Mouse (Mus musculus) neutrophil, adult 59 days (primary cell): ENCODE data around the gene Mdfi. TPM values are rescaled to one million over a fixed set of nuclear protein-coding genes. Genes with fewer than 3 reads are reported as not detected.

Experiments used
- total RNA-seq, 2 experiments: library from RNA; stranded (reverse); gene quantifications; 1 replicate in 1 of 2; 2 replicates in 1 of 2; pipeline ENCODE4 v1.2.4; 2023

The Mdfi gene
- total RNA-seq: under 1 TPM in 1 of 2 experiments, not detected in 1; 0.82 TPM

GRCm38 (mm10) chr17:47834482-47834767 lies at the start of gene Mdfi:
Mdfi (minus strand) TSS chr17:47834691.

Other genes starting within 250 kb of the Mdfi start
- 10 to 100 TPM; 10.2 to 10.3 TPM for gene Bysl, start 223.2 kb downstream of the Mdfi start, total RNA-seq
- gene Med20, start 223.1 kb downstream of the Mdfi start, total RNA-seq: 10 to 100 TPM; 66.3 to 73.7 TPM
- gene Gm20517, start 223.1 kb downstream of the Mdfi start, total RNA-seq: 1 to 10 TPM; 5.5 to 6.0 TPM
- 1 to 10 TPM; 5.4 to 8.4 TPM for gene Usp49, start 204.0 kb downstream of the Mdfi start, total RNA-seq
- 100 to 1,000 TPM; 139 to 156 TPM for gene Tomm6, start 146.3 kb downstream of the Mdfi start, total RNA-seq
- under 1 TPM; 0.18 to 0.89 TPM for gene Frs3, start 145.7 kb downstream of the Mdfi start, total RNA-seq
- under 1 TPM; 0.15 to 0.40 TPM for gene Gm21981, start 140.2 kb downstream of the Mdfi start, total RNA-seq
- not detected for gene Prickle4, start 140.0 kb downstream of the Mdfi start, total RNA-seq
- gene Pgc, start 107.8 kb downstream of the Mdfi start, total RNA-seq: not detected
- gene Tfeb, start 97.7 kb downstream of the Mdfi start, total RNA-seq: 100 to 1,000 TPM in 1 of 2 experiments, 10 to 100 TPM in 1; 96.8 to 111 TPM
- gene Foxp4, start 90.0 kb upstream of the Mdfi start, total RNA-seq: 10 to 100 TPM in 1 of 2 experiments, 1 to 10 TPM in 1; 9.3 to 10.6 TPM
- not detected for gene 1700122O11Rik, start 203.6 kb upstream of the Mdfi start, total RNA-seq